Mouse (Mus musculus): ENCODE data around the gene Dach1. TPM values are rescaled to one million over a fixed set of nuclear protein-coding genes. Genes with fewer than 3 reads are reported as not detected.

Dach1 gene
- total and polyA plus RNA-seq, 3 experiments = not detected

GRCm38 (mm10) chr14:98166318-98166976, 3.1 kb downstream of the Dach1 start:
- H3K4me3 ChIP-seq (replicated peaks in 1 of 3; ENCODE audit: low read depth in 2 of 3, low read length in 2 of 3, poor library complexity in 1 of 3) = no peak overlapping the region

DNA sequence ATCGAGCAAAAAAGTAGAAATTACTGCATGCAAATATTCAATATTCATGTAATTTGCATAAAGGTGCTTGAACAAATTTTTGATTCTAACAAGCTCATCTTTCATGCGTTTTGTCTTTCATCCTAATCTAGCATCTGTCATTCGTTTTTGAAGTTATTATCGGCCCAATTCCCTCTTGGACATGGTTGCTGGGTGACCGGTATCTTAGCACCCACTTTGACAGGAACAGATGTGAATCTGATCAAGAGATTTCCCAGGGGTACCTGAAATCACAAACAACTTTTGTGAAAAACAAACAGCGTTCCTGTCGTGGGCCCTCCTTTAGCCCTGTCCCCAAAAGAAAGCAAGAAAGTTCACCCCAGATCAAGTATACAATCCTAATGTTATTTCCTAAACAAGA, 12.8 kb downstream of the Dach1 start:
- Histone ChIP-seq H3K36me3 (replicated peaks in 1 of 2; ENCODE audit: control insufficient read depth in 1 of 2, insufficient read depth in 1 of 2, low read length in 1 of 2) (no peaks in the 10 kb centered on the region), H3K4me1 (ENCODE audit: control insufficient read depth in 1 of 2, insufficient read depth in 2 of 2) (no peaks in the 10 kb centered on the region), H3K4me2 (ENCODE audit: insufficient read depth, low read depth, poor library complexity, severe bottlenecking) (no peak overlapping the region), H3K27ac (ENCODE audit: insufficient read depth, low read depth) (no peak overlapping the region), H3K27me3 (replicated peaks) (no peaks in the 10 kb centered on the region), H3K4me3 (replicated peaks in 1 of 3; ENCODE audit: low read depth in 2 of 3, low read length in 2 of 3, poor library complexity in 1 of 3) (no peak overlapping the region), H3K9me3 (replicated peaks; ENCODE audit: low read length) (peaks cover 21% of the 10 kb centered on the region), H3K9ac (ENCODE audit: insufficient read depth, low read depth) (no peak overlapping the region), H3K79me2 (replicated peaks; ENCODE audit: control insufficient read depth, extremely low read depth, insufficient read depth, poor library complexity, severe bottlenecking) (no peaks in the 10 kb centered on the region)
- DNase-seq (ENCODE audit: extremely low read depth) = no peak
- in situ Hi-C loops (cut with MboI; ENCODE audit: low pct_ligation_motif_present, low pct_unique_long_range_greater_than_20kb, low sequenced_read_pairs) (no loop called here), dilution Hi-C loops (cut with MboI; ENCODE audit: extremely low pct_ligation_motif_present, extremely low pct_unique_long_range_greater_than_20kb, low sequenced_read_pairs) (no loop called here)
- no peak for TF ChIP-seq JUND (conservative IDR thresholded peaks at IDR 0.05; ENCODE audit: low read depth, low read length)
- no peak for TF ChIP-seq ZMIZ1 (IDR thresholded peaks at IDR 0.05; ENCODE audit: low read depth, low read length)
- no peak for TF ChIP-seq MEF2A (IDR thresholded peaks at IDR 0.05; ENCODE audit: borderline replicate concordance, low read depth, low read length)
- no peak for TF ChIP-seq EP300 (IDR thresholded peaks at IDR 0.05; ENCODE audit: low read length)
- no peak for TF ChIP-seq GABPA (IDR thresholded peaks at IDR 0.05; ENCODE audit: insufficient replicate concordance, low read depth, low read length)
- no peak for TF ChIP-seq JUN (IDR thresholded peaks at IDR 0.05; ENCODE audit: insufficient read depth, low read depth, low read length)
- TF ChIP-seq MXI1 (IDR thresholded peaks at IDR 0.05; ENCODE audit: low read depth, low read length) = no peak
- no peak for TF ChIP-seq E2F4 (IDR thresholded peaks at IDR 0.05; ENCODE audit: insufficient replicate concordance, low read depth, low read length)
- TF ChIP-seq TBP (conservative IDR thresholded peaks at IDR 0.05; ENCODE audit: low read depth, low read length) = no peak
- TF ChIP-seq TCF12 (IDR thresholded peaks at IDR 0.05; ENCODE audit: low read depth, low read length) = no peak
- TF ChIP-seq USF2 (conservative IDR thresholded peaks at IDR 0.05; ENCODE audit: low read depth, low read length) = no peak
- TF ChIP-seq MAX (IDR thresholded peaks at IDR 0.05; ENCODE audit: low read length) = no peak
- TF ChIP-seq RCOR1 (conservative IDR thresholded peaks at IDR 0.05; ENCODE audit: low read depth, low read length) = no peak
- no peak for TF ChIP-seq NRF1 (IDR thresholded peaks at IDR 0.05; ENCODE audit: low read depth, low read length)
- no peak for TF ChIP-seq KAT2A (IDR thresholded peaks at IDR 0.05; ENCODE audit: insufficient replicate concordance, low read length)
- TF ChIP-seq ETS1 (conservative IDR thresholded peaks at IDR 0.05; ENCODE audit: low read depth, low read length) = no peak
- TF ChIP-seq NELFE (IDR thresholded peaks at IDR 0.05; ENCODE audit: low read depth, low read length) = no peak
- TF ChIP-seq UBTF (IDR thresholded peaks at IDR 0.05; ENCODE audit: low read depth, low read length) = no peak
- TF ChIP-seq CHD2 (IDR thresholded peaks at IDR 0.05; ENCODE audit: low read length) = no peak

More at GRCm38 (mm10) chr14:98166318-98166976, 3.1 kb downstream of the Dach1 start:
- H3K4me1 ChIP-seq (ENCODE audit: control insufficient read depth in 1 of 2, insufficient read depth in 2 of 2) = no peaks in the 10 kb centered on the region
- in situ Hi-C loops (cut with MboI; ENCODE audit: low pct_ligation_motif_present, low pct_unique_long_range_greater_than_20kb, low sequenced_read_pairs) = no loop called here
- H3K9ac ChIP-seq (ENCODE audit: insufficient read depth, low read depth) = no peak overlapping the region
- no peaks in the 10 kb centered on the region for H3K36me3 ChIP-seq (replicated peaks in 1 of 2; ENCODE audit: control insufficient read depth in 1 of 2, insufficient read depth in 1 of 2, low read length in 1 of 2)
- H3K9me3 ChIP-seq (replicated peaks; ENCODE audit: low read length) = peaks cover 31% of the 10 kb centered on the region
- DNase-seq (ENCODE audit: extremely low read depth) = no peak
- no peaks in the 10 kb centered on the region for H3K79me2 ChIP-seq (replicated peaks; ENCODE audit: control insufficient read depth, extremely low read depth, insufficient read depth, poor library complexity, severe bottlenecking)
- H3K27ac ChIP-seq (ENCODE audit: insufficient read depth, low read depth) = no peak overlapping the region
- H3K27me3 ChIP-seq (replicated peaks) = no peaks in the 10 kb centered on the region
- no peak overlapping the region for H3K4me2 ChIP-seq (ENCODE audit: insufficient read depth, low read depth, poor library complexity, severe bottlenecking)
- TF ChIP-seq UBTF (IDR thresholded peaks at IDR 0.05; ENCODE audit: low read depth, low read length) = no peak
- no peak for TF ChIP-seq TCF12 (IDR thresholded peaks at IDR 0.05; ENCODE audit: low read depth, low read length)
- no peak for TF ChIP-seq MAX (IDR thresholded peaks at IDR 0.05; ENCODE audit: low read length)
- no peak for TF ChIP-seq ETS1 (conservative IDR thresholded peaks at IDR 0.05; ENCODE audit: low read depth, low read length)
- TF ChIP-seq MXI1 (IDR thresholded peaks at IDR 0.05; ENCODE audit: low read depth, low read length) = no peak
- no peak for TF ChIP-seq CHD2 (IDR thresholded peaks at IDR 0.05; ENCODE audit: low read length)
- no peak for TF ChIP-seq JUN (IDR thresholded peaks at IDR 0.05; ENCODE audit: insufficient read depth, low read depth, low read length)
- no peak for TF ChIP-seq TBP (conservative IDR thresholded peaks at IDR 0.05; ENCODE audit: low read depth, low read length)
- TF ChIP-seq NELFE (IDR thresholded peaks at IDR 0.05; ENCODE audit: low read depth, low read length) = no peak
- TF ChIP-seq CTCF (conservative IDR thresholded peaks at IDR 0.05 in 1 of 2, IDR thresholded peaks at IDR 0.05 in 1 of 2; ENCODE audit: low read depth in 2 of 2, low read length in 2 of 2) = no peak
- TF ChIP-seq PAX5 (IDR thresholded peaks at IDR 0.05; ENCODE audit: low read length) = no peak
- TF ChIP-seq USF1 (IDR thresholded peaks at IDR 0.05; ENCODE audit: low read depth, low read length) = no peak
- dilution Hi-C loops (cut with MboI; ENCODE audit: extremely low pct_ligation_motif_present, extremely low pct_unique_long_range_greater_than_20kb, low sequenced_read_pairs) = no loop called here
